Mouse (Mus musculus) bone marrow, adult 2 months (tissue): ENCODE results near the gene Dnal1.

Experiments used
- CTCF ChIP-seq: fragments of 200-500 bp; IDR thresholded peaks from 2 replicates; pipeline ENCODE4 v1.5.1; 2011; ENCODE audit warnings: low read length, control low read depth; ENCODE audit not compliant: control insufficient read depth, insufficient read depth
- POLR2A ChIP-seq: fragments of 200-500 bp; IDR thresholded peaks from 2 replicates; pipeline ENCODE4 v1.6.1; 2011; ENCODE audit warnings: low read depth, mild to moderate bottlenecking, control low read depth, low read length, borderline replicate concordance; ENCODE audit not compliant: control insufficient read depth

GRCm38 (mm10) chr12:84077371-84077990 lies 36.7 kb upstream of the Dnal1 start:
- no peak for TF ChIP-seq CTCF
- no peak for TF ChIP-seq POLR2A
